Mouse (Mus musculus): Measurements from ENCODE around the gene Olfr1394.
"Not testable (repeated sequence)": the region's sequence is repeated elsewhere in the genome, so short reads cannot be mapped to it uniquely, and the experiment has no call there.

Gene Olfr1394

DNA sequence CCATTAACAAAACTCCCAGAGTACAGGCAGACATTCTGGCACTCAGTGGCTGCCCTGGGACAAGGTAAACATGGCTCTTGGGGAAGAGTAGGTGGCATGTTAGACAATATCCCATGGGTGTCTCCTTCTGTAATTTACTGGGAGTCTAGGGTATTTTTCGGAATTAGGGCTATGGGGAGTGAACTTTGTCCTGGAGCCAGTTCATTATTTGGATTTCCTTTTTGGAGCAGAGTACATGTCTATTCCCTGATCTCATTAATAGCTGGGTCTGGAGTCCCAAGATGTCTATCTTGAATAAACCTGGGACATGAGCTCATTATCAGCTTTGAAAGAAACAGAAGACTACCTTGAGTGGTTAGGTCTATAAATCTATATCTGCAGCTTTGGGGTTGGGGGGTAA lies at the start of gene Olfr1394:
Gene Olfr1394, plus strand, starts transcription at position 301 of the 400 bp plus-strand sequence.
- DNase-seq (ENCODE audit: low read depth): no peak

- no peak for DNase-seq (ENCODE audit: low read depth)
Observed at GRCm38 (mm10) chr11:49105752-49106151, 48.4 kb upstream of the Olfr1394 start.

- DNase-seq (ENCODE audit: low read depth): no peak
Observed at GRCm38 (mm10) chr11:49107650-49108537, 46.3 kb upstream of the Olfr1394 start.

GRCm38 (mm10) chr11:49108833-49109232 lies 45.3 kb upstream of the Olfr1394 start:
- DNase-seq (ENCODE audit: low read depth): no peak

DNA sequence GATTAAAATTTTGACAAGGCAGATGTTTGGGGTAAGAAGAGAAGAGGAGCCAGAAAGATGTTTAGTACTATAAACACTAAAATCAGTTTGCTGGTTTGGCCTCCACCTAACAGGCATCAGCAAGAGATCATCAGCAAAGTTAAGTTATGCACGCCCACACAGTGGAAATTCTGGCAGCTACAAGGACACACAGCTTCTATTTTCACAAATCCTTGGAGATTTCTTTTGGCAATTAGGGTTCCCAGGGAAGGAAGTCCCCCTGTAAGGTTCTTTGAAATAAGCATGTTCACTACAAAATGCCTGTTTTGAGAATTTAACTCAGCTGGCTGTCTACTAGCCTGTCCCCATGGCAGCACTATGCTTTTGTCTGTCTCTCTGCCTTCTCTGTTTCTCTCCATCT lies 43.2 kb upstream of the Olfr1394 start:
- no peak for DNase-seq (ENCODE audit: low read depth)

- no peak for DNase-seq (ENCODE audit: low read depth)
Observed at GRCm38 (mm10) chr11:49112624-49113219, 41.5 kb upstream of the Olfr1394 start.

DNA sequence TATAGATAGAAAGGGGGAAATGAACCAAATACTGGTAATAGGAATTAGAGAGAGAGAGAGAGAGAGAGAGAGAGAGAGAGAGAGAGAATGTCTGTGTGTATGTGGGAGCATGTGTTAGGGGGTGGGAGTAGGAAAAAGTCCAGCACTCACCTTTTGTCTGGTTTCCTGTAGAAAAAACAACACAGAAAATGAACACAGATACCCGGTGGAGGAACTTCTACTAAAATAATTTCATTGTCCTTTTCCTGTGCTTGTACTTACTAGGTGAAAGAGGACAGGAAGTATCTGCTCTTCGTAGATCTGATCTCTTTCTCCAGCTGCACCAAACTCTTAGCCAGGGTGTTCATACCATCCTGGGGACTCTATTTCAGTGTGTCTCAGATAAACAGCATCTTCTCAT lies 40.0 kb upstream of the Olfr1394 start:
- no peak for DNase-seq (ENCODE audit: low read depth)

- DNase-seq (ENCODE audit: low read depth): no peak
Observed at GRCm38 (mm10) chr11:49114774-49115173, 39.4 kb upstream of the Olfr1394 start, which contains the start of gene Olfr1396. Olfr1396 (minus strand) TSS chr11:49114874.

DNA sequence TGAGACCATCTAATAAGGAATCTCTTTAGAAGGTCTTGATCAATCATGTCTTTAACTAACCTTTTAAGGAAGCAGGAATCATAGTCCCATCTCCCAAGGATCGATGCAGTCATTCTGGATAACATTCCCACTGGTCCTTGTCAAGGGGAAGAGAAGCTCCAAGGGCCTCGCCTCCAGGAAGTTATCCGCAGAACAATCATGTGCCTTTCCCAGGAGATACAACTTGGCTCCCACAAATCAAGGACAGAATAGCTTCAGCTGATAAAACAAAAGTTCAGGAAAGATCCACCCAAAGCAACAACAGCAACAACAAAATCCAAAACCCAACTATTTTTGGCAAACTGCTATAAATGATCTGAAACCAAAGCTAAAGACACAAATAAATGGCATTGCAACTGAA lies 34.5 kb upstream of the Olfr1394 start:
- no peak for DNase-seq (ENCODE audit: low read depth)

- DNase-seq (ENCODE audit: low read depth): no peak
Observed at GRCm38 (mm10) chr11:49124169-49124568, 30.0 kb upstream of the Olfr1394 start.

GRCm38 (mm10) chr11:49141974-49142373 lies 12.2 kb upstream of the Olfr1394 start, which contains the start of gene Olfr1395:
Olfr1395 (plus strand) TSS chr11:49142274.
- DNase-seq (ENCODE audit: low read depth): no peak

GRCm38 (mm10) chr11:49156821-49157814 lies 2.9 kb downstream of the Olfr1394 start:
- no peak for DNase-seq (ENCODE audit: low read depth)

DNA sequence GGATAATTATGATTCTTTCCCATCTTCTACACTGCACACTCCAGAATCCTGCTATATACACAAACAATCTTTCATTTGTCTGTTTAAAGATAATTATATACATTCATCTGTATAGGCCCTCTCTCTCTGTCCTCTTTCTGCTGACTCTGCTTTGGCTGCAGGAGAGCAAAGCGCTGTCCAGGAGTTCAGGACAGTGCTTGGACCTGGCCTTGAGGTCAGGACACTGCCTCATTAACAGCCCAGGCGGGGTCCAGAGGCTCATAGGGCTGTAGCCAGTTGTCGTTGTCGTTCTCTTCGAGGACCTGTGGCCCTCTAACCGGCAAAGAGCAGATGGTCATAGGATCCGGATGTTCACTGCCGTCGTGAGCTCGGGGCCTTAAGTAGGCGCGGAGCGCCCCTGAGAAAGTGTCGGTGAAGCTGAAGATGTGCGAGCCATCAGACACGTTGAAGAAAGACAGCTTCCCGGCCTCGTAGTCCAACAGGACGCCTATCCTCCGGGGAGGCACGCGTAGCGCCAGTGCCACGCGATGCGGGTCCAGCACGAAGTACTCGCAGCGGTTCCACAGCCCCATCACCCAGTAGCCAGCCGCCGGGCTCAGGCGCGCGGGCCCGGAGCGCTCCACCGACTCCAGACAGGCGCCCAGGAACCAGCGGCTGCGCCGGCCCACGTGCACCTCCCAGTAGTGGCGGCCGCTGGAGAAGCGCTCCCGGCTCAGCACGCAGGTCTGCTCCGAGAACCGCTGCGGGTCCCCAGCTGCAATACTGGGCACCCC lies 14.8 kb downstream of the Olfr1394 start:
- DNase-seq (ENCODE audit: low read depth): no peak

GRCm38 (mm10) chr11:49170576-49170975 lies 16.4 kb downstream of the Olfr1394 start:
- DNase-seq (ENCODE audit: low read depth): no peak

DNA sequence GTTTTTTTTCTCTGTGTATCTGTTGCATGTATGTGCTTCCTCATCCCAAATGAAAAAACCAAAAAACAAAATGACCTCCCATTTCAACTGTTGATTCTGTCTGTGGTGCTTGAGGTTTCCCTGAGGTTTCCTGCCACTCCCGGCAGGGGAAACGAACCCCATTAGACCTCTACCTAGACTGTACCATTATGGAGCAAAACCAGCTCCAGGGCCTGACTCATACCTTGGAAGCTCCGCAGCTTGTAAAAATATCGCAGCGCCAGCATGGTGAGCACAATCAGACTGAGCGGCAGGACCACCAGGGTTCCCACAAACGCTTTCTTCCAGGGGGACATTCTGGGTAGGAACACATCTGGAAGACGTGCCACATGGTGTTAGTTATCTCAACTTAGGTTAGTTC lies 21.2 kb downstream of the Olfr1394 start:
- no peak for DNase-seq (ENCODE audit: low read depth)

DNA sequence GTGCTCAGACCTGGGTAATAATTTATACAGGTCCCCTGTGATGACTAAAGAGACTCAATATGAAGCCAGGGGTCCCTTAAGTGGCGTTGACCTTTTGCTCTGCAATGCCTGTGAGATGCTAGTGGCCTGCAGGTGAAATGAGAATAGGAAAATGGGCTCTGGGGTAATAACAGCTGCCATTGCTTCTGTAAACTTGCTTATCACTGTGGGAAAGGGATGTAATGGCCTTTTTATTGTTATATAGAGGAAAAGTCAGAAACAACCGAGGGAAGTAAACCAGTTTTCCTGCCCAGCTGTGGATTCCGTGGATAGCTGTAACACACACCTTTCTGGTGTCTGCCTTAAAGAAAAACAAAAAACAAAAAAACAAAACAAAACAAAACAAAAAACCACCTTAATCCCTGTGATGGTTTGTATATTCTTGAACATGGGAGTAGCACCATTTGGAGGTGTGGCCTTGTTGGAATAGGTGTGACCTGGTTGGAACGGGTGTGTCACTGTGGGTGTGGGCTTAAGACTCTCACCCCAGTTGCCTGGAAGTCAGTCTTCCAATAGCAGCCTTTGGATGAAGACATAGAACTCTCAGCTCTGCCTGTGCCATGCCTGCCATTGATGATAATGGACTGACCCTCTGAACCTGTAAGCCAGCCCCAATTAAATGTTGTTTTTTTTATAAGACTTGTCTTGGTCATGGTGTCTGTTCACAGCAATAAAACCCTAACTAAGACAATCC lies 22.0 kb downstream of the Olfr1394 start:
- not testable (repeated sequence) for DNase-seq (ENCODE audit: low read depth)

DNA sequence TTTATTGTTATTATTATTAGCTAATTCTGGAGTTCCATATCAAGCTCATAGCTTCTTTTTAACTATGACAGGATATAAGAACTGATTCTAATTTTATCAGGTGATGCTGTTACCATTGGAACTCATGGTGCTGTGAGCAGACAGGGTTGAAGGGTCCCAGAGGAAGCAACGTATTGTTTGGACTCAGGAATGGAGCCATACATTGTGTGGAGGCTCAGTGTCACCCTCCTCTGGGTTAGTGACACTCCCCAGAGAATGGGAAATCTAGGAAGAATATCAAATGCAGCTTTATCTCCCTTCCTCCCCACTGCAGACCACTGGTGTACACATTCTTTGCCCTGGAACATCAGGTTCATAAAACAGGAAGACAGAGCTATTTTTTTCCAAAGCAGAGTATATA lies 29.0 kb downstream of the Olfr1394 start:
- DNase-seq (ENCODE audit: low read depth): no peak

- DNase-seq (ENCODE audit: low read depth): no peak
Observed at GRCm38 (mm10) chr11:49186452-49186851, 32.3 kb downstream of the Olfr1394 start.

DNA sequence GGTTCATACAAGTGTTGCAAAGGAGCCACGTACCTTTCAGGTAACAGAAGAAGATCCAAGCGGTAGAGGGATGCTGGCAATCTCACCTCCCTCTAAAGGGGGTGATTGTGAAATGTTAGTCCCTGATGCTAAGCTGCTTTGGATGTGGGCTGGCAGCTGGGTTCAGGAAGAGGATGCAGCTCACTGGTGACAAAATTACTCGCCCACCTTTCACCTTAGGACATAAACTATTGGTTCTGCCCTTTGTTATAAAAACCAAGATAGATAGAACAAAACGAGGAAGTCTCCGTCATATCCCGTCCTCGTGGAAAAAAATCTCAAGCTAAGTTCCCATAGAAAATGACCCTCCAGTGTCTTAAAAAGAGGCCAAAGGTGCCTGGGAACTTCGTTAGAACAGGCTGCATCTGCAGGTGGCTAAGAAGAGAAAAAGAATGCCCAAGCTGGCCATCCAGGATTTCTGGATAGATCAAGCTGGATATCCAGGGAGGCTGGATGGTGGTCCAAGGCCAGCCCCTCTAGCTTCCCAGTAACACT lies 32.8 kb downstream of the Olfr1394 start, which contains the start of gene Btnl9:
Gene Btnl9, minus strand, starts transcription at position 205 of the 534 bp plus-strand sequence.
- no peak for DNase-seq (ENCODE audit: low read depth)

- DNase-seq (ENCODE audit: low read depth): no peak
Observed at GRCm38 (mm10) chr11:49187701-49188100, 33.5 kb downstream of the Olfr1394 start.
